Mouse (Mus musculus): ENCODE measurements at regions not wholly inside any gene's neighbourhood (a gene's known extent, or its start where the extent isn't known, plus 50 kb on each side); places are given as distances from the start of the nearest gene placed in this dataset.
A peak's percentile ranks its signal among the peaks of the same experiment; 100 is the strongest.
"Not testable (repeated sequence)": the region's sequence is repeated elsewhere in the genome, so short reads cannot be mapped to it uniquely, and the experiment has no call there.

DNA sequence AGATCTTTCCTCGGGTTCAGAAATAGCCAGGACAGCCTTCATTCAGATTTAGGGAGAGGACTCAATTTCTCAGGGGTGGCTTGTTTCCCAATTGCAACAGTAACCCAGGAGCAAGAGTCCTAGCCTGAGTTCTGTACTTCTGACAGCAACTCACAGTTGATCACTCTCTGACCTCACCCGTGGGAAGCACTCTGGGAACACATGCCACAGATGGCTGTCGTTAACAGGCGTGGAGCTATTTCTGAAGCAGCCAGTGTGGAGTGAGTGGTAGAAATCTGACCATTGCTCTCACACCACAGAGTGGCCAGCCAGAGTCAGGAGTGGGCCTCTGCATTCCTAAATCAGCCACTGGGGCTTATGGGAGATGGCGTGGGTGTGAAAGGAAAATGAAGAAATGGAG, 63.3 kb downstream of the Rhob start:
- H3K9me3 ChIP-seq (replicated peaks) = no peaks in the 10 kb centered on the region
- peaks cover 55% of the 10 kb centered on the region for H3K4me1 ChIP-seq
- no peak overlapping the region for H3K4me3 ChIP-seq (replicated peaks)
- H3K4me2 ChIP-seq (replicated peaks) = no peak overlapping the region
- H3K27me3 ChIP-seq = no peaks in the 10 kb centered on the region
- no peaks in the 10 kb centered on the region for H3K36me3 ChIP-seq
- H3K27ac ChIP-seq (replicated peaks) = peak overlapping the region; percentile 7; the same call in 1 of the 2 replicates
- no peak for ATAC-seq (ENCODE audit: insufficient number of reproducible peaks, low FRiP score, low TSS enrichment, low read depth)
- no peak overlapping the region for H3K9ac ChIP-seq
- WGBS = 43% methylated on average over 5 of the region's 5 CpGs

DNA sequence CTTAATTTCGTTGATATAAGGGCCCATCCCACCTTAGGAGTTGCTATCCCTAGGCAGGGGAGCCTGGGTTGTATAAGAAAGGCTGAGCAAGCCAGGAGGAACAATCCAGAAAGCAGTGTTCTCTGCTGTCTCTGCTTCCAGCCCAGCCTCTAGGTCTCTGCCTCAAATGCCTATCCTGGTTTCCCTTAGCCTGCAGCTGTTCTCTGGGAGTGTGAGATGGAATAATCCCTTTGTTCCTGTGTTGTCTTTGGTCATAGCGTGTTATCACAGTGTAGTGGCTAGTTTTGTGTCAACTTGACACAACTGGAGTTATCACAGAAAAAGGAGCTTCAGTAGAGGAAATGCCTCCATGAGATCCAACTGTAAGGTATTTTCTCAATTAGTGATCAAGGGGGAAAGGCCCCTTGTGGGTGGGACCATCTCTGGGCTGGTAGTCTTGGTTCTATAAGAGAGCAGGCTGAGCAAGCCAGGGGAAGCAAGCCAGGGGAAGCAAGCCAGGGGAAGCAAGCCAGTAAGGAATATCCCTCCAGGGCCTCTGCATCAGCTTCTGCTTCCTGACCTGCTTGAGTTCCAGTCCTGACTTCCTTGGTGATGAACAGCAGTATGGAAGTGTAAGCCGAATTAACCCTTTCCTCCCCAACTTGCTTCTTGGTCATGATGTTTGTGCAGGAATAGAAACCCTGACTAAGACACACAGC, 64.0 kb downstream of the Rhob start:
- not testable (repeated sequence) for H3K9ac ChIP-seq; ATAC-seq (ENCODE audit: insufficient number of reproducible peaks, low FRiP score, low TSS enrichment, low read depth); H3K9me3 ChIP-seq (replicated peaks); H3K27me3 ChIP-seq; H3K4me3 ChIP-seq (replicated peaks); H3K36me3 ChIP-seq; H3K4me2 ChIP-seq (replicated peaks); H3K27ac ChIP-seq (replicated peaks)
- peaks cover 51% of the 10 kb centered on the region for H3K4me1 ChIP-seq
- WGBS = 72% methylated on average over 3 of the region's 3 CpGs

DNA sequence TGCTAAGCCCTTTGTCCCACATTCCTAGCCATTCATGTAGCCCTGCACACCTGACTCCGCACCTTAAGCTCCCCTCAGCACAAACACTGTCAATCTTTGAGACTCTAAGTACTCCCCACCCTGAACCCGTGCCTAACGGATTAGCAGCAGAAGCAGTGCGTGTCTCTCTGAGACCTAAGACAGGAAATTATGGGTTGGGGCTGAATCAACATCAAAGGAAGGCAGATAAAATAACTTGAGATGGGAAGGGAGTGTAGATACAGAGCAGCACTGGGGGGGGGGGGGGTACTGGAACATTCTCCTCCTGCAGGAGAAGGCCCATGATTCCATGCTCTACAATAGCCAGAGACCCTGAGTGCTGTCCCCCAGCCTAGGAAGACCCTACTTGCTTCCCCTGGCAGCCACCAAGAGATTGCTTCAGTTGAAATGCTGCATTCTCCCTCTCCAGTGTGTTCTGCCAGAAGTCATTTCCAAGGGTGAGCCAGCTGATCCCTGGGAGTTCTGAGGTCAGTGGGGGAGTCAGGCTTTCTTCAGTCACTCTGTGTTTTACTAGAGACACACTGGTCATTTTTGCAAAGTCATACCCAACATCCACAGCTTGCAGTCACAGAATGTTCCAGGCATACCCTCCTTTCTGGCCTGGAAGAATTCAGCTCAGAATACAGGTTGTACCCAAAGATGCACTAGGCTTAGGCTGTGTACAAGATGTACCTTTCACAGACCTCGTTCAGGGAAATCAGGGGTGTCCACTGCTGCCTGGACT, 71.4 kb downstream of the Rhob start:
- peaks cover 12% of the 10 kb centered on the region for H3K4me1 ChIP-seq
- H3K4me2 ChIP-seq (replicated peaks) = no peak overlapping the region
- H3K9me3 ChIP-seq (replicated peaks) = no peaks in the 10 kb centered on the region
- no peak for ATAC-seq (ENCODE audit: insufficient number of reproducible peaks, low FRiP score, low TSS enrichment, low read depth)
- no peak overlapping the region for H3K27ac ChIP-seq (replicated peaks)
- H3K4me3 ChIP-seq (replicated peaks) = no peak overlapping the region
- no peak overlapping the region for H3K9ac ChIP-seq
- 59% methylated on average over 5 of the region's 5 CpGs for WGBS
- no peaks in the 10 kb centered on the region for H3K27me3 ChIP-seq
- no peaks in the 10 kb centered on the region for H3K36me3 ChIP-seq

DNA sequence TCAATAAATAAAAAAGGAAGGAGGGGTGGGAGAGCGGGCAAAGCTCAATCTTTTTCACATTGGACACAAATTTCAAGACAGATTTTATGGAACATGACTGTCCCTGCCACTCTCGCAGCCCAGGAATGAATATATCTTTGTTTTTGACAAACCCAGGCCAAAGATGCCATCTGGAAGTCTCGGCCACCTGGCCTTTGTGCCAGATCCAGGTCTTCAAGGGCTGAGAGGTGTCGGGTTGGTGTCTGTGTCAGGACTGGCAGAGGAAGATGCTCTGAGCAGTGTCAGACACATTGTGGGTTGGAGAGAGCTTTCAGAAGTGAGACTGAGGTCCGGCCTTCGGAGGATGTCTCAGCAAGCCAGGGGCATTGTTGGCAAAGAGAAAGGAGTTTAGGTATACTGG, 75.3 kb downstream of the Rhob start:
- H3K36me3 ChIP-seq = no peaks in the 10 kb centered on the region
- 90% methylated on average over 6 of the region's 6 CpGs for WGBS
- H3K4me2 ChIP-seq (replicated peaks) = no peak overlapping the region
- no peaks in the 10 kb centered on the region for H3K27me3 ChIP-seq
- H3K4me3 ChIP-seq (replicated peaks) = no peak overlapping the region
- no peak overlapping the region for H3K27ac ChIP-seq (replicated peaks)
- H3K4me1 ChIP-seq = no peaks in the 10 kb centered on the region
- no peak for ATAC-seq (ENCODE audit: insufficient number of reproducible peaks, low FRiP score, low TSS enrichment, low read depth)
- no peak overlapping the region for H3K9ac ChIP-seq
- H3K9me3 ChIP-seq (replicated peaks) = no peaks in the 10 kb centered on the region

DNA sequence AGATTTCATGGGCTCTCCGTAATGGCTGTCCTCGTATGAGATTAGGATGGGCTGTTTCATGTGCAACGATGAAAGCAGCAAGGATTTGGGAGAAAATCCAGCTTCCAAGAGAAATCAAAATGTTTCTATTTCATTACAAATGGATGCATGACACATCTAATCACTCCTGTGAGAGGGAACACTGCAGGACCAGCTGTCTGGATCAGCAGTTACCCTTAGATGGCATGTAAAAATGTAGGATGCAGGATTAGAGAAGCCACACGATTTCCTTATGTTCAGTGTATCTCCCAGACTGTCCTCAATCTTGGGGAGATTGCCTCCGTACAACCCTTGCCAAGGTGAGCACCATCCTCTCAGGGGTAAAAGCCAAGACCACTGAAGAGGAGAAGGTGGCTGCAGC, 77.1 kb downstream of the Rhob start:
- no peak overlapping the region for H3K27ac ChIP-seq (replicated peaks)
- no peak overlapping the region for H3K4me3 ChIP-seq (replicated peaks)
- no peaks in the 10 kb centered on the region for H3K27me3 ChIP-seq
- H3K36me3 ChIP-seq = no peaks in the 10 kb centered on the region
- H3K4me1 ChIP-seq = no peaks in the 10 kb centered on the region
- 43% methylated on average over 5 of the region's 5 CpGs for WGBS
- H3K9ac ChIP-seq = no peak overlapping the region
- no peaks in the 10 kb centered on the region for H3K9me3 ChIP-seq (replicated peaks)
- no peak for ATAC-seq (ENCODE audit: insufficient number of reproducible peaks, low FRiP score, low TSS enrichment, low read depth)
- H3K4me2 ChIP-seq (replicated peaks) = no peak overlapping the region

DNA sequence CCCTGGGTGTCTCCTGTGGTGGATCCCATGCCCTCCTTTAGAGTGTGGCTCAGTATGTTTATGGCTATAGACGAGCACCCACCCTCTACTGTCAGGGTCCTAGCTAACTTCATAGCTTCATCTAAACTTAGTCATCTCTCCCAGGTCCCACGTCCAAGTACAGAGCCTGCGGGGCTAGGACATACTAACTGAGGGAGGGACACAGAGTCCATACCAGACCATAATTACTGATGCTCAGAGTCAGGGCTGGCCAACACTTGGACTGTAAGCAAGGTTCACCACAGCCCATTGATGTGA, 78.6 kb downstream of the Rhob start:
- no peaks in the 10 kb centered on the region for H3K4me1 ChIP-seq
- peak overlapping the region; percentile 24 for H3K27ac ChIP-seq (replicated peaks)
- 80% methylated on average over 3 of the region's 3 CpGs for WGBS
- H3K36me3 ChIP-seq = no peaks in the 10 kb centered on the region
- ATAC-seq (ENCODE audit: insufficient number of reproducible peaks, low FRiP score, low TSS enrichment, low read depth) = no peak
- H3K27me3 ChIP-seq = no peaks in the 10 kb centered on the region
- H3K9me3 ChIP-seq (replicated peaks) = no peaks in the 10 kb centered on the region
- no peak overlapping the region for H3K9ac ChIP-seq
- no peak overlapping the region for H3K4me2 ChIP-seq (replicated peaks)
- no peak overlapping the region for H3K4me3 ChIP-seq (replicated peaks)

DNA sequence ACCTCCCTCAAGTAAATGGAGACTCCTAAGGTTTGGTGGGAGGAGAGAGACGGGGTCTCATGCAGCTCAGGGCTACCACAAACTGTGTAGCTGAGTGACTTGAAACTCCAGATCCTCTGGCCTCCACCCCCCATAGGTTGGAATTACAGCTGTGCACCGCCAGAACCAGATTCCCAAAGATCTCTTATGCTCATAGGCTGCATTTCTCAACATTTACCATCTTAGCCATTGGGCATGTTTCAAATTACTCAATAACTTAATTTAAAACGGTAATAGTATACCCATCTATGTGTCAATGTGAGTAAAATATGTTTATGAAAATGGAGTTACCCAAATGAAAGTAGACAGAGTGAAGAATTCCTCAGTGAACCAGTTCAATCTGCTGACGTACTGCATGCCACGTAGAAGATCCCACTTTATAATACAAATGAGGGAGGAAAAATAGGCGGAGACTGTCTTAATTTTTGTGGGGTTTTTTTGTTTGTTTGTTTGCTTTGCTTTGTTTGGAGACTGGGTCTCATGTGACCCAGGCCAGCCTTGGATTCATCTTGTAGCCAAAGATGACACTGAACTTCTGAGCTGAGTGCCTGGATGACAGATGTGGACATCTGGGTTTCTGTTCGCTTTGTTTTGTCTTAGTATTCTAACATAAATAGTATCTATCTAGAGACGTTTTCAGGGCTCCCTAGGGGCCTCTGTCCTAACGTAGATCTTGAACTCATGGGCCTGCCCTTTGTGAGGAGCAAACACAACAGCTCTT, 79.1 kb downstream of the Rhob start:
- Histone ChIP-seq H3K36me3 (no peaks in the 10 kb centered on the region), H3K9me3 (replicated peaks) (no peaks in the 10 kb centered on the region), H3K27me3 (no peaks in the 10 kb centered on the region), H3K4me3 (replicated peaks) (no peak overlapping the region), H3K4me1 (no peaks in the 10 kb centered on the region), H3K4me2 (replicated peaks) (no peak overlapping the region), H3K9ac (no peak overlapping the region), H3K27ac (replicated peaks) (peak overlapping the region; percentile 55)
- 43% methylated on average over 9 of the region's 9 CpGs for WGBS
- peak; percentile 39; the same call in 1 of the 2 replicates for ATAC-seq (ENCODE audit: insufficient number of reproducible peaks, low FRiP score, low TSS enrichment, low read depth)

DNA sequence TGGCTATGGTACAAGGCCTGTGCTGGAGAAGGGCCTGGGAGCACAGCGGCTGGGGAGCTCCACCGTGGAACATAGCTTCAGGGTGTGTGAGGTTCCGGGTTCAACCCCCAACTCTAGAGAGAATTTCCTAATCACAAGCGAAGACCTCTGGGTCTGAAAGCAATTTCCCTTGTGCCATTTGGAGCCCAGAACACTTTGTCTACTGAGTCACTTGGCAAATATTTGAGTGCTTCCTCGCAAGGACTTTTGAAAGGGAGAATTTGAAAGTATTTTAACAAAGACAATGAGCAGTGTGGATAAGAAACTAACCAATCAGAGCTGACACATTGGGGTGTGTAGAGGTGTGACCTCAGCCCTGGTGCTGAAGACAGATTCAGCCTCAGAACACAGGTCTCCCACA, 80.9 kb downstream of the Rhob start:
- WGBS = 51% methylated on average over 5 of the region's 5 CpGs
- ATAC-seq (ENCODE audit: insufficient number of reproducible peaks, low FRiP score, low TSS enrichment, low read depth) = no peak
- H3K27ac ChIP-seq (replicated peaks) = no peak overlapping the region

DNA sequence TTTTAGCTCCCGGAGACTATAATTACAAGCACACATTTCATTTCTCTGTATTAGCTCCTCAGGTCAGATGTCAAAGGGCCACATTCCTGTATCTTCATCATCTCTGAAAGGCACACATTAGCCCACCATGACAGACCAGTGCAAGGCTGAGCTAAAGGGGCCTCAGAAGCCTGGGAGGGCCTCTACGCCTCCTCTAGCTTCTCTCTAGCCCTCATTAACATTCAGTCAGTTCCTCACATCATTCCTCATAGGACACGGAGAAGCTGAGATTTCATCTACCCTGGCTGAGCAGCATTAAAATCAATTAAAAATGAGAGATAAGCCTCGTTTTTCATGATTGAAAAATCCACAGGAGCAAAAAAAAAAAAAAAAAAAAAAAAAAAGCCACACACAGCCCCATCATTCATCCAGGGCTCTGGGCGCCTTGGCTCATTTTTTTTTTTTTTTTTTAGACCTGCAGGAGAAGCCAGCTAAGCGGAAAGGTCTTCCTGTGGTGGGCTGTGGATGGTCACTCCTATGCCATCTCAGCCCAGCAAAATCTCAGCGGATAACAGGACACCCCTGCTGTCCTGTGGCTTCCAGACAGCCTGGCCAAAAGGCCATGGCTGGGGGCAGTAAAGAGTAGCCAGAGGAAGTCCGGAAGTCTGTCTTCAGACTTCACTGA, 82.5 kb downstream of the Rhob start:
- no peaks in the 10 kb centered on the region for H3K27me3 ChIP-seq
- no peaks in the 10 kb centered on the region for H3K9me3 ChIP-seq (replicated peaks)
- no peak overlapping the region for H3K4me3 ChIP-seq (replicated peaks)
- H3K27ac ChIP-seq (replicated peaks) = no peak overlapping the region
- WGBS = 69% methylated on average over 8 of the region's 8 CpGs
- H3K4me2 ChIP-seq (replicated peaks) = no peak overlapping the region
- H3K36me3 ChIP-seq = no peaks in the 10 kb centered on the region
- ATAC-seq (ENCODE audit: insufficient number of reproducible peaks, low FRiP score, low TSS enrichment, low read depth) = no peak
- no peak overlapping the region for H3K9ac ChIP-seq
- H3K4me1 ChIP-seq = no peaks in the 10 kb centered on the region

More for the DNA sequence above, 80.9 kb downstream of the Rhob start:
- Histone ChIP-seq H3K4me2 (replicated peaks) (no peak overlapping the region), H3K4me1 (no peaks in the 10 kb centered on the region), H3K9ac (no peak overlapping the region), H3K4me3 (replicated peaks) (no peak overlapping the region), H3K27me3 (no peaks in the 10 kb centered on the region), H3K36me3 (no peaks in the 10 kb centered on the region), H3K9me3 (replicated peaks) (no peaks in the 10 kb centered on the region)

DNA sequence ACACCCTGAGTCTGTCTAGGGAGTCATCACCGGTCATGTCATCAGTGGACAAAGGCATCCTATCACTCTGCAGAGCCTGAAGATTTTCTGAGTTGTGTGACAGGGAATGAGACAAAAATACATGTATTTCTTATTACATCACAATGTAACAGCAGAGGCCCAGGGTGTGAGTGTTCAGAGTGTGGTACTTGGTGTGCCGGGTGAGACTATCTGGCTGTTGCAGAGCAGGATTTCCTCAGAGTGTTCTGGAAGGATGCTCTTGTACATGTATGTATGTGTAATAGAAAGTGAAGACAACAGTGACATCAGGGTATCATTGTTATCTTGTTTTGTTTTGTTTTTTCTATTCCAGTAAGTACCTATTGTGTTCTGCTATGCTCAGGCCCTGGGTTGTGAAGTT, 87.7 kb downstream of the Rhob start:
- no peaks in the 10 kb centered on the region for H3K27me3 ChIP-seq
- H3K9me3 ChIP-seq (replicated peaks) = no peaks in the 10 kb centered on the region
- no peaks in the 10 kb centered on the region for H3K36me3 ChIP-seq
- H3K27ac ChIP-seq (replicated peaks) = no peak overlapping the region
- peaks cover 11% of the 10 kb centered on the region for H3K4me1 ChIP-seq
- H3K9ac ChIP-seq = no peak overlapping the region
- 89% methylated on average over 2 of the region's 2 CpGs for WGBS
- H3K4me3 ChIP-seq (replicated peaks) = no peak overlapping the region
- H3K4me2 ChIP-seq (replicated peaks) = no peak overlapping the region
- ATAC-seq (ENCODE audit: insufficient number of reproducible peaks, low FRiP score, low TSS enrichment, low read depth) = no peak

All from embryonic facial prominence, embryonic 15.5 days (tissue).